11 mouse cellular contexts compared by ENCODE assay signal in genomic region chrX:11591391-11592187, GRCm38 (mm10).
DNase-seq lines count a peak whose midpoint lies in the region; ATAC-seq and TF ChIP-seq lines count a peak whose summit lies in the region.
"Had no signal": no experiment of that assay in that cellular context is flagged by ENCODE, and none has a peak within 500 bp of the region (broad histone marks: within the 10 kb centered on the region; RNA-seq: fewer than 3 reads in every experiment).

No protein-coding gene starts in this region.

- no peak overlapping the region for H3K27ac ChIP-seq in kidney, embryonic 16.5 days (ENCODE audit: low read length)
- H3K27ac ChIP-seq in limb, embryonic 14.5 days (replicated peaks; ENCODE audit: low read depth, low read length): no peak overlapping the region

- peak; percentile 22 to 35 for DNase-seq in cerebellum, postnatal 10 days
- DNase-seq in kidney, adult 8-10 months: no peak
- peak; percentile 6 for DNase-seq in ZHBTc4 (ENCODE audit: low read depth, low spot score)
- DNase-seq in limb, embryonic 14.5 days (ENCODE audit: low spot score): peak; percentile 12
- no peak for DNase-seq in right cerebral cortex, postnatal 14 days
- DNase-seq in urinary bladder, postnatal 36 days (ENCODE audit: low spot score in 2 of 2): no peak
- DNase-seq: cerebellum, adult 18-20 months; layer of hippocampus, postnatal 36 days had no signal

- peak overlapping the region; percentile 18; the same call in 1 of the 2 replicates for H3K4me2 ChIP-seq in kidney, embryonic 16.5 days (replicated peaks; ENCODE audit: low read depth, low read length)
- H3K4me2 ChIP-seq in limb, embryonic 14.5 days (replicated peaks; ENCODE audit: low read depth, low read length, severe bottlenecking): 0 out of 2 replicates have a peak overlapping the region, but pooled peaks have one; percentile 19
- H3K4me2 ChIP-seq: heart, embryonic 11.5 days had no signal

- no peak overlapping the region for H3K9ac ChIP-seq in kidney, embryonic 16.5 days (replicated peaks; ENCODE audit: low read length)
- H3K9ac ChIP-seq in limb, embryonic 14.5 days (ENCODE audit: low read depth, low read length, severe bottlenecking): no peak overlapping the region

- no peak overlapping the region for H3K4me3 ChIP-seq in kidney, embryonic 16.5 days (ENCODE audit: low read length)
- no peak overlapping the region for H3K4me3 ChIP-seq in limb, embryonic 14.5 days (replicated peaks; ENCODE audit: low read length)

- no peak for TF ChIP-seq POLR2A in limb, embryonic 14.5 days (IDR thresholded peaks at IDR 0.05; ENCODE audit: borderline replicate concordance, extremely low read depth, insufficient read depth, insufficient read length)

- no peaks in the 10 kb centered on the region for H3K9me3 ChIP-seq in kidney, embryonic 16.5 days (ENCODE audit: low read length)
- no peaks in the 10 kb centered on the region for H3K9me3 ChIP-seq in limb, embryonic 14.5 days (ENCODE audit: control insufficient read depth, low read length)

- H3K27me3 ChIP-seq in kidney, embryonic 16.5 days (ENCODE audit: insufficient read depth, low read length): peaks cover 16% of the 10 kb centered on the region
- H3K27me3 ChIP-seq in limb, embryonic 14.5 days (ENCODE audit: control insufficient read depth, insufficient read depth, low read length): no peaks in the 10 kb centered on the region

- H3K4me1 ChIP-seq in kidney, embryonic 16.5 days (ENCODE audit: insufficient read depth, low read length): 0 out of 2 replicates have a peak, but pooled peaks cover 8% of the 10 kb centered on the region
- peaks cover 14% of the 10 kb centered on the region; the same call in 1 of the 2 replicates for H3K4me1 ChIP-seq in limb, embryonic 14.5 days (ENCODE audit: control insufficient read depth, insufficient read depth, low read length)

- no peaks in the 10 kb centered on the region for H3K36me3 ChIP-seq in kidney, embryonic 16.5 days (ENCODE audit: insufficient read depth, low read length)
- H3K36me3 ChIP-seq in limb, embryonic 14.5 days (ENCODE audit: control insufficient read depth, insufficient read depth, low read length): no peaks in the 10 kb centered on the region

- ATAC-seq in cerebellum, adult (ENCODE audit: insufficient number of reproducible peaks, low FRiP score, low TSS enrichment): no peak
- ATAC-seq in kidney, embryonic 16.5 days (ENCODE audit: low FRiP score, low TSS enrichment): 0 out of 2 replicates have a peak, but pooled peaks have one; percentile 65
- no peak for ATAC-seq in limb, embryonic 14.5 days (ENCODE audit: low FRiP score, low read depth)

- WGBS in kidney, embryonic 16.5 days: 40% methylated on average over 10 of the region's 10 CpGs
- 38% methylated on average over 10 of the region's 10 CpGs for WGBS in limb, embryonic 14.5 days

Comparison
In these comparisons a context has a peak if more than half of its experiments do, and no peak if none do; other contexts are left out.
1. DNase-seq: peak in cerebellum, postnatal 10 days (2 of 2), ZHBTc4 (single experiment) and limb, embryonic 14.5 days (single experiment); none in kidney, adult 8-10 months (0 of 2), right cerebral cortex, postnatal 14 days (single experiment) and urinary bladder, postnatal 36 days (0 of 2).